Mouse (Mus musculus) limb, embryonic 13.5 days (tissue): ENCODE measurements around the gene Fancm. TPM values are rescaled to one million over a fixed set of nuclear protein-coding genes. Genes with fewer than 3 reads are reported as not detected.
"Not testable (repeated sequence)": the region's sequence is repeated elsewhere in the genome, so short reads cannot be mapped to it uniquely, and the experiment has no call there.

ENCODE experiments used
- ATAC-seq: fragments of 200-750 bp; cut with Nextera tagmentation; 2 replicates; pipeline ENCODE4 v1.8.0; 2017; ENCODE audit warnings: low read depth, moderate number of reproducible peaks, moderate TSS enrichment; ENCODE audit not compliant: low FRiP score
- H3K27ac ChIP-seq: fragments of 300-500 bp; sonication (generic); 2 replicates; pipeline ENCODE4 v1.5.1; 2015; ENCODE audit warnings: inconsistent platforms, mild to moderate bottlenecking, moderate library complexity
- H3K27me3 ChIP-seq: fragments of 300-500 bp; sonication (generic); 2 replicates; pipeline ENCODE4 v1.6.1; 2015; ENCODE audit warnings: mild to moderate bottlenecking, inconsistent platforms
- H3K36me3 ChIP-seq: fragments of 300-500 bp; sonication (generic); 2 replicates; pipeline ENCODE4 v1.6.1; 2015; ENCODE audit warnings: inconsistent platforms, mild to moderate bottlenecking, moderate library complexity
- H3K4me1 ChIP-seq: fragments of 300-500 bp; sonication (generic); 2 replicates; pipeline ENCODE4 v1.6.1; 2015; ENCODE audit warnings: inconsistent platforms
- H3K4me2 ChIP-seq: fragments of 300-500 bp; sonication (generic); replicated peaks from 2 replicates; pipeline ENCODE4 v1.6.1; 2015; ENCODE audit warnings: inconsistent platforms, mild to moderate bottlenecking, moderate library complexity
- H3K4me3 ChIP-seq: fragments of 300-500 bp; sonication (generic); 2 replicates; pipeline ENCODE4 v1.5.1; 2015; ENCODE audit warnings: moderate library complexity, mild to moderate bottlenecking, inconsistent platforms
- H3K9ac ChIP-seq: fragments of 300-500 bp; sonication (generic); 2 replicates; pipeline ENCODE4 v1.6.1; 2015; ENCODE audit warnings: mild to moderate bottlenecking, inconsistent platforms
- H3K9me3 ChIP-seq: fragments of 300-500 bp; sonication (generic); 2 replicates; pipeline ENCODE4 v1.6.1; 2016; ENCODE audit warnings: inconsistent platforms
- WGBS: fragments of 180-500 bp; shearing (Covaris S2); methylation state at CpG from one replicate; pipeline ENCODE4 v1.1.7; 2015; 5-methylcytosine and 5-hydroxymethylcytosine counted together
- polyA plus RNA-seq: library from polyadenylated mRNA; unstranded; fragments of >200 nt; fragmentation: Nextera tagmentation; extraction: Ambion mirVana; gene quantifications from 2 replicates; pipeline ENCODE4 v1.2.1, GENCODE M21; 2015

The Fancm gene
- polyA plus RNA-seq, 1 experiment from 2014 or later = 11.4 TPM

- Histone ChIP-seq H3K4me1 (peaks cover 30% of the 10 kb centered on the region), H3K36me3 (peaks cover 21% of the 10 kb centered on the region), H3K4me2 (peak overlapping the region; percentile 88), H3K9me3 (no peaks in the 10 kb centered on the region), H3K27ac (peak overlapping the region; percentile 94), H3K9ac (peak overlapping the region; percentile 89), H3K4me3 (peak overlapping the region; percentile 84), H3K27me3 (no peaks in the 10 kb centered on the region)
- peak; percentile 66 for ATAC-seq
- WGBS = 5% methylated on average over 21 of the region's 21 CpGs
Observed at GRCm38 (mm10) chr12:65072911-65073610, 2.3 kb upstream of the Fancm start.

GRCm38 (mm10) chr12:65073611-65074178 is 1.7 kb upstream of the Fancm start, which contains the start of gene Fkbp3:
Gene Fkbp3, minus strand, starts transcription at chr12:65074007.
- WGBS = 0% methylated on average over 49 of the region's 49 CpGs
- Histone ChIP-seq H3K36me3 (peaks cover 15% of the 10 kb centered on the region), H3K4me3 (peak within 1 kb of the TSS; percentile 84), H3K4me2 (peak within 1 kb of the TSS; percentile 88), H3K27ac (peak within 1 kb of the TSS; percentile 94), H3K27me3 (no peaks in the 10 kb centered on the region), H3K9me3 (no peaks in the 10 kb centered on the region), H3K9ac (peak within 1 kb of the TSS; percentile 89), H3K4me1 (peaks cover 30% of the 10 kb centered on the region)
- peak; percentile 99 for ATAC-seq

- Histone ChIP-seq H3K27ac (peak overlapping the region; percentile 79; the same call in 1 of the 2 replicates), H3K9ac (peak overlapping the region; percentile 89)
- WGBS = 38% methylated on average over 7 of the region's 7 CpGs
Observed at GRCm38 (mm10) chr12:65074651-65075050, 752 bp upstream of the Fancm start.

GRCm38 (mm10) chr12:65075733-65076310 is 419 bp downstream of the Fancm start:
- Histone ChIP-seq H3K9me3 (no peaks in the 10 kb centered on the region), H3K4me3 (peak overlapping the region; percentile 84), H3K27ac (peak overlapping the region; percentile 87), H3K4me2 (peak overlapping the region; percentile 88), H3K36me3 (peaks cover 11% of the 10 kb centered on the region), H3K4me1 (peaks cover 30% of the 10 kb centered on the region), H3K9ac (peak overlapping the region; percentile 89), H3K27me3 (no peaks in the 10 kb centered on the region)
- under 1% methylated on average over 35 of the region's 41 CpGs for WGBS
- ATAC-seq = peak; percentile 6; the same call in 1 of the 2 replicates

More at GRCm38 (mm10) chr12:65074651-65075050, 752 bp upstream of the Fancm start:
- no peak for ATAC-seq
- Histone ChIP-seq H3K4me3 (peak overlapping the region; percentile 84), H3K4me1 (peaks cover 30% of the 10 kb centered on the region), H3K27me3 (no peaks in the 10 kb centered on the region), H3K36me3 (peaks cover 7% of the 10 kb centered on the region; the same call in 1 of the 2 replicates), H3K4me2 (peak overlapping the region; percentile 88), H3K9me3 (no peaks in the 10 kb centered on the region)

GRCm38 (mm10) chr12:65076906-65077305 is 1.5 kb downstream of the Fancm start:
- no peaks in the 10 kb centered on the region for H3K9me3 ChIP-seq
- no peak overlapping the region for H3K27ac ChIP-seq
- peak overlapping the region; percentile 89 for H3K9ac ChIP-seq
- peak overlapping the region; percentile 88 for H3K4me2 ChIP-seq
- ATAC-seq = no peak
- peaks cover 8% of the 10 kb centered on the region for H3K36me3 ChIP-seq
- no peaks in the 10 kb centered on the region for H3K27me3 ChIP-seq
- peak overlapping the region; percentile 84 for H3K4me3 ChIP-seq
- WGBS = 74% methylated on average over 9 of the region's 9 CpGs
- peaks cover 30% of the 10 kb centered on the region for H3K4me1 ChIP-seq

- H3K4me2 ChIP-seq = no peak overlapping the region
- no peaks in the 10 kb centered on the region for H3K9me3 ChIP-seq
- H3K4me1 ChIP-seq = no peaks in the 10 kb centered on the region
- peaks cover 57% of the 10 kb centered on the region for H3K36me3 ChIP-seq
- no peak overlapping the region for H3K27ac ChIP-seq
- WGBS = 88% methylated on average over 1 of the region's 1 CpGs
- no peak overlapping the region for H3K4me3 ChIP-seq
- no peak for ATAC-seq
- no peak overlapping the region for H3K9ac ChIP-seq
- no peaks in the 10 kb centered on the region for H3K27me3 ChIP-seq
Observed at GRCm38 (mm10) chr12:65108746-65109145, 33.3 kb downstream of the Fancm start.

GRCm38 (mm10) chr12:65111503-65111902 is 36.1 kb downstream of the Fancm start:
- Histone ChIP-seq H3K9ac (no peak overlapping the region), H3K4me2 (no peak overlapping the region), H3K36me3 (peaks cover 61% of the 10 kb centered on the region), H3K4me1 (no peaks in the 10 kb centered on the region), H3K4me3 (no peak overlapping the region), H3K27ac (no peak overlapping the region), H3K27me3 (no peaks in the 10 kb centered on the region), H3K9me3 (no peaks in the 10 kb centered on the region)
- ATAC-seq = no peak
- WGBS = 88% methylated on average over 3 of the region's 3 CpGs

- no peak overlapping the region for H3K4me2 ChIP-seq
- H3K9me3 ChIP-seq = no peaks in the 10 kb centered on the region
- H3K27ac ChIP-seq = no peak overlapping the region
- peaks cover 61% of the 10 kb centered on the region for H3K36me3 ChIP-seq
- no peak overlapping the region for H3K9ac ChIP-seq
- 91% methylated on average over 1 of the region's 1 CpGs for WGBS
- no peaks in the 10 kb centered on the region for H3K27me3 ChIP-seq
- no peaks in the 10 kb centered on the region for H3K4me1 ChIP-seq
- no peak overlapping the region for H3K4me3 ChIP-seq
- ATAC-seq = no peak
Observed at GRCm38 (mm10) chr12:65112811-65113210, 37.4 kb downstream of the Fancm start.

- H3K27ac ChIP-seq = no peak overlapping the region
- H3K36me3 ChIP-seq = peaks cover 63% of the 10 kb centered on the region
- H3K27me3 ChIP-seq = no peaks in the 10 kb centered on the region
- ATAC-seq = no peak
- 87% methylated on average over 4 of the region's 4 CpGs for WGBS
- H3K4me1 ChIP-seq = no peaks in the 10 kb centered on the region
- H3K9me3 ChIP-seq = no peaks in the 10 kb centered on the region
- no peak overlapping the region for H3K4me3 ChIP-seq
- H3K4me2 ChIP-seq = no peak overlapping the region
- H3K9ac ChIP-seq = no peak overlapping the region
Observed at GRCm38 (mm10) chr12:65113925-65114324, 38.5 kb downstream of the Fancm start.

- H3K9me3 ChIP-seq, ATAC-seq: not testable (repeated sequence)
Observed at GRCm38 (mm10) chr12:65114978-65115377, 39.6 kb downstream of the Fancm start.

GRCm38 (mm10) chr12:65118968-65119367 is 43.6 kb downstream of the Fancm start:
- Histone ChIP-seq H3K9me3 (no peaks in the 10 kb centered on the region), H3K9ac (no peak overlapping the region), H3K4me1 (no peaks in the 10 kb centered on the region), H3K27ac (no peak overlapping the region), H3K36me3 (peaks cover 83% of the 10 kb centered on the region), H3K27me3 (no peaks in the 10 kb centered on the region), H3K4me3 (no peak overlapping the region), H3K4me2 (no peak overlapping the region)
- no peak for ATAC-seq
- WGBS = 87% methylated on average over 7 of the region's 7 CpGs

More at GRCm38 (mm10) chr12:65114978-65115377, 39.6 kb downstream of the Fancm start:
- H3K27ac ChIP-seq, H3K4me3 ChIP-seq, H3K4me1 ChIP-seq, H3K4me2 ChIP-seq, H3K9ac ChIP-seq, H3K27me3 ChIP-seq: not testable (repeated sequence)
- 90% methylated on average over 3 of the region's 3 CpGs for WGBS
- H3K36me3 ChIP-seq = peaks cover 64% of the 10 kb centered on the region

- H3K4me3 ChIP-seq = no peak overlapping the region
- no peaks in the 10 kb centered on the region for H3K27me3 ChIP-seq
- H3K4me1 ChIP-seq = no peaks in the 10 kb centered on the region
- WGBS = 89% methylated on average over 5 of the region's 5 CpGs
- no peak overlapping the region for H3K4me2 ChIP-seq
- H3K36me3 ChIP-seq = peaks cover 84% of the 10 kb centered on the region
- H3K27ac ChIP-seq = no peak overlapping the region
- no peak for ATAC-seq
- no peak overlapping the region for H3K9ac ChIP-seq
- H3K9me3 ChIP-seq = no peaks in the 10 kb centered on the region
Observed at GRCm38 (mm10) chr12:65119451-65119850, 44.0 kb downstream of the Fancm start.
